Mouse (Mus musculus) thymus, adult 2 months (tissue): ENCODE measurements around the gene Tceal9. TPM values are rescaled to one million over a fixed set of nuclear protein-coding genes. Genes with fewer than 3 reads are reported as not detected.
A peak's percentile ranks its signal among the peaks of the same experiment; 100 is the strongest.
"Not testable (repeated sequence)": the region's sequence is repeated elsewhere in the genome, so short reads cannot be mapped to it uniquely, and the experiment has no call there.

Source experiments
- DNase-seq: peaks from one replicate; pipeline ENCODE4 v3.0.0; 2021
- H3K27ac ChIP-seq: fragments of 200-500 bp; 2 replicates; pipeline ENCODE4 v1.5.1; 2012; ENCODE audit warnings: low read length, control low read depth; ENCODE audit not compliant: control insufficient read depth, insufficient read depth
- H3K27me3 ChIP-seq: fragments of 200-500 bp; 2 replicates; pipeline ENCODE4 v1.6.1; 2012; ENCODE audit warnings: mild to moderate bottlenecking, low read length, moderate library complexity, mixed read lengths; ENCODE audit not compliant: control insufficient read depth, insufficient read depth
- H3K36me3 ChIP-seq: fragments of 200-500 bp; 2 replicates; pipeline ENCODE4 v1.6.1; 2012; ENCODE audit warnings: mild to moderate bottlenecking, low read length, moderate library complexity; ENCODE audit not compliant: control insufficient read depth, insufficient read depth
- H3K4me1 ChIP-seq: fragments of 200-500 bp; replicated peaks from 2 replicates; pipeline ENCODE4 v1.6.1; 2012; ENCODE audit warnings: low read length; ENCODE audit not compliant: control insufficient read depth, insufficient read depth
- H3K4me3 ChIP-seq: fragments of 200-500 bp; 2 replicates; pipeline ENCODE4 v1.5.1; 2012; ENCODE audit warnings: mild to moderate bottlenecking, low read length, control low read depth, moderate library complexity; ENCODE audit not compliant: control insufficient read depth, insufficient read depth
- CTCF ChIP-seq: fragments of 200-500 bp; IDR thresholded peaks from 2 replicates; pipeline ENCODE4 v1.5.1; 2012; ENCODE audit warnings: mild to moderate bottlenecking, control low read depth, low read length, moderate library complexity, borderline replicate concordance; ENCODE audit not compliant: control insufficient read depth, poor library complexity, insufficient read depth; ENCODE audit errors: extremely low read depth
- POLR2A ChIP-seq: fragments of 200-500 bp; IDR thresholded peaks from 2 replicates; pipeline ENCODE4 v1.6.1; 2012; ENCODE audit warnings: mild to moderate bottlenecking, low read length, control low read depth, moderate library complexity; ENCODE audit not compliant: control insufficient read depth, poor library complexity, insufficient read depth; ENCODE audit errors: extremely low read depth
- WGBS: fragments of 180-500 bp; shearing (Covaris S2); methylation state at CpG from one replicate; pipeline ENCODE4 v1.1.7; 2018; 5-methylcytosine and 5-hydroxymethylcytosine counted together
- polyA plus RNA-seq: library from polyadenylated mRNA; depleted of rRNA; stranded (reverse); fragments of >200 nt; gene quantifications from 2 replicates; pipeline ENCODE4 v1.2.3, GENCODE M21; 2012; rRNA removed

Gene Tceal9
- polyA plus RNA-seq: 4.6 and 7.7 TPM in 2 replicates

DNA sequence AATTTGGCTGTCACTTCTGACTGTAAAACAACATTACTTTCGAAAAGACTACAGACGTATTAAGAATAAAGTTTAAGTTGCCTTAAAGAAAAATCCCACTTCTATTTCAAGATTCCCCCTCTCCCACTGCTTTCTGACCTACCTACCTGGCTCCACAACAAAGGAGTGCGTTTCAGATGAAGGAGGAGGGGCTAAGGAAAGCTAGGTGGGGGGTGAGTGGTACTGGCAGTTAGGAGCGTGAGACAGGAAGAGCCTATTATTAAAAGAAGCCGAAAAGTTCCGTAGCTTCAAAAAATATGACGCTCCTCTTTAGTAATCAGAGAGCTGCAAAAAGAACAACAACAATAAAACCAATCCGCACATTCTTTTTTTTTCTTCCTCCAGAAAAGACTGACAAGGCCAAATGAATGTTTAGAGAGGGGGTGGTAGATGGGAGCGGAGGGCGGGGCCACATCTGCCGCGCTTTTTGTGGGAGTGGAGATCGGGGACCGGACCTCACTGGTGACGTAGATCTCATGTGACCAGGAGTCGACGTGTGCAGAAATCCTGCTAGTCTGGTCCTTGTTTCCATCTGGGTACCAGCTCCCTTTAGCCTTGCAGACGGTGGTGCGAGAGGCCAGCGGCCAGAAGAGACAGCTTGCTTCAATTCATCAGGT, at the start of gene Tceal9:
TSS of gene Tceal9 (plus strand) at position 506 of the 656 bp plus-strand sequence.
- H3K27me3 ChIP-seq: no peaks in the 10 kb centered on the region
- TF ChIP-seq CTCF: no peak
- TF ChIP-seq POLR2A: no peak
- no peaks in the 10 kb centered on the region for H3K4me1 ChIP-seq
- DNase-seq: peak; percentile 46
- H3K4me3 ChIP-seq: peak within 1 kb of the TSS; percentile 54
- H3K27ac ChIP-seq: no peak within 1 kb of the TSS
- WGBS: 4% methylated on average over 19 of the region's 20 CpGs
- H3K36me3 ChIP-seq: no peaks in the 10 kb centered on the region

DNA sequence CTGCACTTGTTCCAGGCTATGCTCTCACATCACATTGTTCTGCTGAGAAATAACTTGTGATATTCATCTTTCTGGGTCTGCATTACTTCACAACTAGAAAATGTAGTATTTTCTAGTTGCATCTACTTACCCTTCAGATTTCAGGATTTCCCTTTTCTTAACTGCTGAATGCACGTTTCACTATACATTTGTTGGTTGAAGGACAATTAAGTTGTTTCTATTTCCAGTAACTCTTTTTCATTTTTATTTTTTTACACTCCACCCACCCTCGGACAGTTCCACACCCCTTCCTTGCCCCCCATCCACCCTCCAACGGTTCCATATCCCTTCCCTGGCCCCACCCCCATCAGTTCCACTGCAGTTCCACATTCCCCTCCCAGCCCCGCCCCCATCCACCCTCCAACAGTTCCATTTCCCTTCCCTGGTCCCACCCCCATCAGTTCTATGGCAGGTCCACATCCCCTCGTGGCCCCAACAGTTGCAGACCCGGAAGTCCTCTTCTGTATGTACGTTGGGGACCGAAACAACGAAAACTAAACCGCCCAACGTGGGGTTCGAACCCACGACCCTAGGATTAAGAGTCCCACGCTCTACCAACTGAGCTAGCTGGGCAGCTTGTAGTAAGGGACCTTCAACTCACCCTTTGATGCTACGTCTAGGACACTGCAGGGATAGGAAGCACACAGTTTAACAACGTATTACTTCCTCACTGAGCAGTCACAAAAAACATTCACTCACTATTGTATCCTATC, 49.5 kb upstream of the Tceal9 start:
- TF ChIP-seq POLR2A (no peak), CTCF (no peak)
- no peak overlapping the region for H3K4me3 ChIP-seq
- H3K36me3 ChIP-seq: no peaks in the 10 kb centered on the region
- DNase-seq: no peak
- 82% methylated on average over 16 of the region's 16 CpGs for WGBS
- no peaks in the 10 kb centered on the region for H3K4me1 ChIP-seq
- no peak overlapping the region for H3K27ac ChIP-seq
- no peaks in the 10 kb centered on the region for H3K27me3 ChIP-seq

DNA sequence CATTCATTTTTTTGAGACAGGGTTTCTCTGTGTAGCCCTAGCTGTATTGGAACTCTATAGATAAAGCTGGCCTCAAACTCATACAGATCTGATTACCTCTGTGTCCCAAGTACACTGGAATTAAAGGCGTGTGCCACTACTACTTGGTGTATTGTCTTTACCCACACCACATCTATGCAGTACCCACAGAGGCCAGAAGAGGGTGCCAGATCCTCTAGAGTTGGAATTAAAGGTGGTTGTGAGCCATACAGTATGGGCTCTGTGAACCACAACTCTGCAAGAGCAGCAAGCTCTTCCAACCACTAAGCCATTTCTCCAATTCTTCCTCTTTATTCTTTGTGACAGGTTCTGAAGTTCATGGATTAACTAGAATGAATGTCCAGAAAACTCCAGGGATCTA, 48.0 kb upstream of the Tceal9 start:
- H3K36me3 ChIP-seq: no peaks in the 10 kb centered on the region
- H3K4me3 ChIP-seq: no peak overlapping the region
- TF ChIP-seq CTCF: no peak
- no peak for TF ChIP-seq POLR2A
- WGBS: 55% methylated on average over 1 of the region's 1 CpGs
- H3K27me3 ChIP-seq: no peaks in the 10 kb centered on the region
- DNase-seq: peak; percentile 49
- no peak overlapping the region for H3K27ac ChIP-seq
- no peaks in the 10 kb centered on the region for H3K4me1 ChIP-seq

DNA sequence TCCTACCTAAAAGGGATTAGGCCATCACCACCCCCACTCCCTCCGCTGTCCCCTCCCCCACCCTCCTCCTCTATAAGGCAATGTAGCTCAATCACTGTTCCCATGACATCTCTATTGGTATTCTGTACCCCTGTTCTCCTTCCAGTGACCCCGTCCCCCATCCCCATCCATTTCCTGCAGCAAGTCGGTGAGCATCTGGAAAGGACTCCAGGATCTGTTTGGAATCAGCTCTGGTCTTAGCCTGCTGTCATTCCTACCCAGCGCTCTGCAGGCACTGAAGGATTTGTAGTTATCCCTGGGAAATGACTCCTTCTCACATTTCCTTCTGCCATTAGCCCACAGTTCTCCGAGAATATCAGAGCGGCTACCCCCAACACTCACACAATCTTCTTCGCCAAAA, 41.6 kb upstream of the Tceal9 start:
- no peak for TF ChIP-seq POLR2A
- DNase-seq: no peak
- no peaks in the 10 kb centered on the region for H3K4me1 ChIP-seq
- no peak overlapping the region for H3K27ac ChIP-seq
- WGBS: 21% methylated on average over 7 of the region's 7 CpGs
- no peaks in the 10 kb centered on the region for H3K36me3 ChIP-seq
- H3K4me3 ChIP-seq: no peak overlapping the region
- H3K27me3 ChIP-seq: no peaks in the 10 kb centered on the region

DNA sequence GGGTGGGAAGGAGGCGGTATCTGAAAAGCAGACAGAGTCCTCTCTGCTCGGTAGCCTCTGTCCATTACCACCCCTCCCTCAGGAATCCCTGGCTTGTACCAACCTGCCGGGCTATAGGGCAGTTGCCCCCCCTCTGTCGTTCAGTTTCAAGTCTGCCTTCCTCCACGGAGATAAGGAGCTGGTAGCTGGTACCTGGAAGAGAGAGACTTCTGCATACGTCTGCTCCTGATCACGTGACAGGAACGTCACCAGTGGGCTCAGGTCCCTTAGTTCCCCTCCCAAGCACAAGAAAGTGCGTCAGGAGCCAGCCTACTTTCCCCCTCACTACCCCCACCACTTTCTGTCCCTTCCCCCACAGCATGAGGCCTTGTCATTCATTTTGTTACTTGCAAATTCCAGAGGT, 41.2 kb upstream of the Tceal9 start, which contains the start of gene Tceal5:
TSS of gene Tceal5 (minus strand) at position 213 of the 403 bp plus-strand sequence.
- no peak for DNase-seq
- H3K4me3 ChIP-seq: no peak within 1 kb of the TSS
- H3K27me3 ChIP-seq: no peaks in the 10 kb centered on the region
- no peak within 1 kb of the TSS for H3K27ac ChIP-seq
- H3K4me1 ChIP-seq: no peaks in the 10 kb centered on the region
- WGBS: 11% methylated on average over 9 of the region's 9 CpGs
- no peaks in the 10 kb centered on the region for H3K36me3 ChIP-seq
- TF ChIP-seq POLR2A (no peak), CTCF (no peak)

DNA sequence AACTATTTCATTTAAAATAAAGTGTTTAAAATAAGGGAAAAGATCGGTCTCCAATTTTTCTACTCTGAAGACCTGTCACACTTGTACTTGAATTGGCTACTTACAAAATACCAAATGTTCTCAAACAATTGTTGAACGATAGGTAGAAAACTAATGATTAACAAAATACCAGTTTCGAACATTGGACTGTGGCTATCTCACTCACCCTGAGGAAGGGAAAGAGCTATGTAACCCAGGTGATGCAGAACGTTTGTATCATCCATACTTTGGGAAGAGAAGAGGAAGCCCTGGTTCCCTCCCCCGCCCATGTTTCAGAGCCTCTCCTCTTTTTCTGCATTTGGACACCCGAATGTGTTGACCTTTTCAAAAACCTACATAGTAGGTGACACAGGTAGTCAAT, 40.5 kb upstream of the Tceal9 start:
- TF ChIP-seq POLR2A: no peak
- TF ChIP-seq CTCF: no peak
- no peak overlapping the region for H3K4me3 ChIP-seq
- WGBS: 85% methylated on average over 6 of the region's 6 CpGs
- no peaks in the 10 kb centered on the region for H3K36me3 ChIP-seq
- no peak overlapping the region for H3K27ac ChIP-seq
- DNase-seq: no peak
- H3K4me1 ChIP-seq: no peaks in the 10 kb centered on the region
- no peaks in the 10 kb centered on the region for H3K27me3 ChIP-seq

DNA sequence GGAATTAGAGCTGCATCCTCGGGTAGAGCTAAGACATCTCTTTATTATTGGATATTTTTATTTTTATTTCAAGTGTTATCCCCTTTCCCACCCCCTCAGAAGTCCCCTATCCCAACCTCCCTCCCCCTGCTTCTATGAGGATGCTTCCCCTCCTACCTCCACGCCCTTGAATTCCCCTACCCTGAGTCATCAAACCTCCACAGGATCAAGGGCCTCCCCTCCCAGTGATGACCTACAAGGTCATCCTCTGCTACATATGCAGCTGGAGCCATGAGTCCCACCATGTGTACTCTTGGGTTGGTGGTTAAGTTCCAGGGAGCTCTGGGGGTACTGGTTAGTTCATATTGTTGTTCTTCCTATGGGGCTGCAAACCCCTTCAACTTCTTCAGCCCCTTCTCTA, 31.5 kb upstream of the Tceal9 start:
- no peak overlapping the region for H3K4me3 ChIP-seq
- TF ChIP-seq CTCF (no peak), POLR2A (no peak)
- no peaks in the 10 kb centered on the region for H3K36me3 ChIP-seq
- no peak for DNase-seq
- WGBS: 100% methylated on average over 2 of the region's 2 CpGs
- no peaks in the 10 kb centered on the region for H3K4me1 ChIP-seq
- no peak overlapping the region for H3K27ac ChIP-seq
- H3K27me3 ChIP-seq: no peaks in the 10 kb centered on the region

DNA sequence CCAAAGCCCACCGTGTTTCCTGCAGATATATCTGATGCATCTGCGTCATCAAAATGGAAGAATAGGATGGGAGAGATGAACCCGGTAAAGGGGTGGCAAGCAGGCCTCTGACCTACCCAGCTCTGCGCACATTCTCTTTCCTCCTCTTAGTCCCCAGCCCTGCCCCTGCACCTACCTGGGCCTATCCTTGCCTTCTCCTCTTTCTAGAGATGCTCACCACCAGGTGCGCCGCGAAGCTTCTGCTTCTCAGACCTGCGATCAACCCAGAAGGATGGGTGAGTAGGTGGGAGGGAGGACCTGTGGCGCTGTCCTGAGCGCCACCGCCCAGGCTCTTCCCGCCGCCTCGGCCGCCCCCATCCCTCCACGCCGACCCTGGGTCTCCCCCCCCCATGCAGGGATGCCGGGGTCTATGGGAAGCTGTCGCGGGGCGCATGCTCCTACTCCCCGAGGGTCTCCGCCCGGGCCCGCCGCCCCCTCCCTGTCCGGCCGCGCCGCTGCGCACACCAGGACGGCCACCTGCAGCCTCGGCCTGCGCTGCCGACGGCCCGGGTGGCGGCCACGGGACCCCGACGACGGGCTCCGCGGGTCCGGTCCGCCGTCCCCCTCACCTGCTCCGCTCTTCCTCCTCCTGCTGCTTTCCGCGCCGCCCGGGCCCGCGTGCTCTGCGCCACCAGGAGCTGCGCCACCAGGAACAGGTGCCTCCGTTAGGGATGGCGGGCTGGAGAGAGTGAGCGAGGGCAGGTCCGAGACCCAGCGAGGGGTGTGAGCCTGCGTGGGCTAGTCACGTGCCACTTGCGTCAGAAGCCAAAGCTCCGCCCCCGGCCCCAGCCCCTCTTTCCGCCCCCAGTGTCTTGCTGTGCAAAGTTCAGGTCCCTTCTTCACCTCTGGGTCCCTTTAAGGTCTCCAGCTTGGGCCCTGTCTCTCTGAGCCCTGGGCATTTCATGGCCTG, 29.9 kb upstream of the Tceal9 start, which contains the start of the genes Tceal7 and Bex1:
TSS of gene Tceal7 (plus strand) at position 51 of the 949 bp plus-strand sequence.
TSS of gene Bex1 (minus strand) at position 785 of the 949 bp plus-strand sequence.
- not testable (repeated sequence) for DNase-seq, H3K27ac ChIP-seq, H3K27me3 ChIP-seq, H3K4me1 ChIP-seq, H3K4me3 ChIP-seq, H3K36me3 ChIP-seq
- 28% methylated on average over 10 of the region's 67 CpGs for WGBS
